Mouse (Mus musculus) hindbrain, embryonic 12.5 days (tissue): ENCODE measurements around the gene Cyb561. TPM values are rescaled to one million over a fixed set of nuclear protein-coding genes. Genes with fewer than 3 reads are reported as not detected.

ENCODE experiments used
- ATAC-seq: fragments of 200-750 bp; cut with Nextera tagmentation; 2 replicates; pipeline ENCODE4 v1.8.0; 2017; ENCODE audit warnings: moderate TSS enrichment; ENCODE audit not compliant: low FRiP score
- H3K27ac ChIP-seq: fragments of 300-500 bp; sonication (generic); 2 replicates; pipeline ENCODE4 v1.5.1; 2016; ENCODE audit warnings: mild to moderate bottlenecking
- H3K27me3 ChIP-seq: fragments of 300-500 bp; sonication (generic); 2 replicates; pipeline ENCODE4 v1.6.1; 2016; ENCODE audit warnings: mild to moderate bottlenecking
- H3K36me3 ChIP-seq: fragments of 300-500 bp; sonication (generic); 2 replicates; pipeline ENCODE4 v1.6.1; 2016; ENCODE audit warnings: mild to moderate bottlenecking
- H3K4me1 ChIP-seq: fragments of 300-500 bp; sonication (generic); 2 replicates; pipeline ENCODE4 v1.6.1; 2016
- H3K4me2 ChIP-seq: fragments of 300-500 bp; sonication (generic); replicated peaks from 2 replicates; pipeline ENCODE4 v1.6.1; 2016; ENCODE audit warnings: mild to moderate bottlenecking
- H3K4me3 ChIP-seq: fragments of 300-500 bp; sonication (generic); 2 replicates; pipeline ENCODE4 v1.5.1; 2016; ENCODE audit warnings: mild to moderate bottlenecking
- H3K9ac ChIP-seq: fragments of 300-500 bp; sonication (generic); 2 replicates; pipeline ENCODE4 v1.6.1; 2016; ENCODE audit warnings: mild to moderate bottlenecking, moderate library complexity
- H3K9me3 ChIP-seq: fragments of 300-500 bp; sonication (generic); replicated peaks from 2 replicates; pipeline ENCODE4 v1.6.1; 2016; ENCODE audit warnings: mild to moderate bottlenecking
- WGBS: fragments of 180-500 bp; shearing (Covaris S2); methylation state at CpG from one replicate; pipeline ENCODE4 v1.1.7; 2016; 5-methylcytosine and 5-hydroxymethylcytosine counted together
- polyA plus RNA-seq: library from polyadenylated mRNA; unstranded; fragments of >200 nt; fragmentation: Nextera tagmentation; extraction: Ambion mirVana; gene quantifications from 2 replicates; pipeline ENCODE4 v1.2.1, GENCODE M21; 2016

Cyb561 gene
- polyA plus RNA-seq, 1 experiment from 2014 or later, result 25.6 TPM

- Histone ChIP-seq H3K27ac (no peak overlapping the region), H3K36me3 (no peaks in the 10 kb centered on the region), H3K4me3 (no peak overlapping the region), H3K27me3 (no peaks in the 10 kb centered on the region), H3K9ac (no peak overlapping the region), H3K9me3 (no peaks in the 10 kb centered on the region), H3K4me1 (no peaks in the 10 kb centered on the region), H3K4me2 (no peak overlapping the region)
- no peak for ATAC-seq
- WGBS, result 69% methylated on average over 4 of the region's 4 CpGs
These were observed 2.6 kb downstream of the Cyb561 start for GRCm38 (mm10) chr11:105950519-105950918.

- ATAC-seq, result no peak
- 83% methylated on average over 2 of the region's 2 CpGs for WGBS
- no peaks in the 10 kb centered on the region for H3K36me3 ChIP-seq
- H3K27me3 ChIP-seq, result peaks cover 17% of the 10 kb centered on the region
- H3K4me1 ChIP-seq, result peaks cover 14% of the 10 kb centered on the region; the same call in 1 of the 2 replicates
- H3K4me3 ChIP-seq, result no peak overlapping the region
- H3K9ac ChIP-seq, result no peak overlapping the region
- no peak overlapping the region for H3K27ac ChIP-seq
- no peak overlapping the region for H3K4me2 ChIP-seq
- no peaks in the 10 kb centered on the region for H3K9me3 ChIP-seq
These were observed 4.9 kb downstream of the Cyb561 start for GRCm38 (mm10) chr11:105948255-105948654.

GRCm38 (mm10) chr11:105946694-105947154 lies 6.4 kb downstream of the Cyb561 start:
- no peak overlapping the region for H3K4me3 ChIP-seq
- peaks cover 14% of the 10 kb centered on the region; the same call in 1 of the 2 replicates for H3K4me1 ChIP-seq
- peaks cover 33% of the 10 kb centered on the region for H3K27me3 ChIP-seq
- H3K27ac ChIP-seq, result no peak overlapping the region
- no peaks in the 10 kb centered on the region for H3K36me3 ChIP-seq
- ATAC-seq, result no peak
- no peak overlapping the region for H3K9ac ChIP-seq
- H3K4me2 ChIP-seq, result no peak overlapping the region
- 50% methylated on average over 11 of the region's 11 CpGs for WGBS
- no peaks in the 10 kb centered on the region for H3K9me3 ChIP-seq

GRCm38 (mm10) chr11:105944770-105945672 lies 8.1 kb downstream of the Cyb561 start:
- H3K27me3 ChIP-seq, result peaks cover 34% of the 10 kb centered on the region
- H3K9ac ChIP-seq, result 0 out of 2 replicates have a peak overlapping the region, but pooled peaks have one; percentile 69
- WGBS, result 82% methylated on average over 16 of the region's 16 CpGs
- no peaks in the 10 kb centered on the region for H3K9me3 ChIP-seq
- peak overlapping the region; percentile 96 for H3K4me2 ChIP-seq
- H3K27ac ChIP-seq, result no peak overlapping the region
- peak overlapping the region; percentile 72 for H3K4me3 ChIP-seq
- peaks cover 14% of the 10 kb centered on the region; the same call in 1 of the 2 replicates for H3K4me1 ChIP-seq
- ATAC-seq, result no peak
- H3K36me3 ChIP-seq, result no peaks in the 10 kb centered on the region

GRCm38 (mm10) chr11:105944126-105944621 lies 9.0 kb downstream of the Cyb561 start:
- H3K36me3 ChIP-seq, result no peaks in the 10 kb centered on the region
- peaks cover 34% of the 10 kb centered on the region for H3K27me3 ChIP-seq
- H3K9ac ChIP-seq, result peak overlapping the region; percentile 69
- ATAC-seq, result peak; percentile 72
- peaks cover 14% of the 10 kb centered on the region; the same call in 1 of the 2 replicates for H3K4me1 ChIP-seq
- no peaks in the 10 kb centered on the region for H3K9me3 ChIP-seq
- H3K4me2 ChIP-seq, result peak overlapping the region; percentile 96
- under 1% methylated on average over 59 of the region's 59 CpGs for WGBS
- H3K27ac ChIP-seq, result no peak overlapping the region; the same call in 1 of the 2 replicates
- peak overlapping the region; percentile 72 for H3K4me3 ChIP-seq

GRCm38 (mm10) chr11:105943133-105944102 lies 9.7 kb downstream of the Cyb561 start:
- Histone ChIP-seq H3K27ac (no peak overlapping the region), H3K4me3 (peak overlapping the region; percentile 72), H3K9me3 (no peaks in the 10 kb centered on the region), H3K9ac (peak overlapping the region; percentile 69), H3K27me3 (peaks cover 34% of the 10 kb centered on the region), H3K4me1 (peaks cover 14% of the 10 kb centered on the region; the same call in 1 of the 2 replicates), H3K4me2 (peak overlapping the region; percentile 96), H3K36me3 (no peaks in the 10 kb centered on the region)
- ATAC-seq, result peak; percentile 36
- WGBS, result 8% methylated on average over 45 of the region's 47 CpGs

- ATAC-seq, result no peak
- WGBS, result 72% methylated on average over 8 of the region's 8 CpGs
- H3K4me3 ChIP-seq, result no peak overlapping the region
- no peak overlapping the region for H3K4me2 ChIP-seq
- peaks cover 34% of the 10 kb centered on the region for H3K27me3 ChIP-seq
- H3K27ac ChIP-seq, result no peak overlapping the region
- H3K9me3 ChIP-seq, result no peaks in the 10 kb centered on the region
- no peaks in the 10 kb centered on the region for H3K36me3 ChIP-seq
- peaks cover 14% of the 10 kb centered on the region; the same call in 1 of the 2 replicates for H3K4me1 ChIP-seq
- H3K9ac ChIP-seq, result no peak overlapping the region
These were observed 11.2 kb downstream of the Cyb561 start for GRCm38 (mm10) chr11:105941973-105942372.

- no peaks in the 10 kb centered on the region for H3K36me3 ChIP-seq
- H3K9me3 ChIP-seq, result no peaks in the 10 kb centered on the region
- H3K27ac ChIP-seq, result no peak overlapping the region
- no peak overlapping the region for H3K4me3 ChIP-seq
- H3K4me1 ChIP-seq, result peaks cover 13% of the 10 kb centered on the region
- ATAC-seq, result no peak
- H3K27me3 ChIP-seq, result peaks cover 22% of the 10 kb centered on the region
- H3K9ac ChIP-seq, result no peak overlapping the region
- no peak overlapping the region for H3K4me2 ChIP-seq
- 39% methylated on average over 9 of the region's 9 CpGs for WGBS
These were observed 14.4 kb downstream of the Cyb561 start for GRCm38 (mm10) chr11:105938771-105939170.

GRCm38 (mm10) chr11:105936974-105937373 lies 16.2 kb downstream of the Cyb561 start:
- no peaks in the 10 kb centered on the region for H3K9me3 ChIP-seq
- no peak overlapping the region for H3K4me3 ChIP-seq
- no peak overlapping the region for H3K27ac ChIP-seq
- 0 out of 2 replicates have a peak, but pooled peaks cover 4% of the 10 kb centered on the region for H3K27me3 ChIP-seq
- peaks cover 10% of the 10 kb centered on the region for H3K4me1 ChIP-seq
- 95% methylated on average over 3 of the region's 3 CpGs for WGBS
- H3K36me3 ChIP-seq, result no peaks in the 10 kb centered on the region
- no peak overlapping the region for H3K9ac ChIP-seq
- no peak overlapping the region for H3K4me2 ChIP-seq
- no peak for ATAC-seq

- H3K4me2 ChIP-seq, result no peak overlapping the region
- H3K27me3 ChIP-seq, result no peaks in the 10 kb centered on the region
- 93% methylated on average over 6 of the region's 6 CpGs for WGBS
- H3K9ac ChIP-seq, result no peak overlapping the region
- no peak for ATAC-seq
- no peak overlapping the region for H3K4me3 ChIP-seq
- H3K4me1 ChIP-seq, result peaks cover 10% of the 10 kb centered on the region
- H3K36me3 ChIP-seq, result no peaks in the 10 kb centered on the region
- H3K27ac ChIP-seq, result no peak overlapping the region
- H3K9me3 ChIP-seq, result no peaks in the 10 kb centered on the region
These were observed 16.9 kb downstream of the Cyb561 start for GRCm38 (mm10) chr11:105936200-105936599.

- H3K4me2 ChIP-seq, result no peak overlapping the region
- H3K4me3 ChIP-seq, result no peak overlapping the region
- WGBS, result 90% methylated on average over 8 of the region's 8 CpGs
- no peaks in the 10 kb centered on the region for H3K27me3 ChIP-seq
- no peak overlapping the region for H3K9ac ChIP-seq
- peaks cover 10% of the 10 kb centered on the region for H3K4me1 ChIP-seq
- no peak for ATAC-seq
- H3K9me3 ChIP-seq, result no peaks in the 10 kb centered on the region
- H3K27ac ChIP-seq, result no peak overlapping the region
- H3K36me3 ChIP-seq, result no peaks in the 10 kb centered on the region
These were observed 17.6 kb downstream of the Cyb561 start for GRCm38 (mm10) chr11:105935496-105935895.
